Mouse (Mus musculus): Measurements from ENCODE around the gene Crabp2.
"Not testable (repeated sequence)": the region's sequence is repeated elsewhere in the genome, so short reads cannot be mapped to it uniquely, and the experiment has no call there.

Crabp2 gene

GRCm38 (mm10) chr3:87948378-87949265 lies at the start of gene Crabp2:
Gene Crabp2 (plus strand): TSS chr3:87948666.
- DNase-seq (ENCODE audit: low spot score in 2 of 2), result no peak

- no peak for DNase-seq (ENCODE audit: low spot score in 2 of 2)
Measured at GRCm38 (mm10) chr3:87899266-87899665, 49.2 kb upstream of the Crabp2 start.

- no peak for DNase-seq (ENCODE audit: low spot score in 2 of 2)
Measured at GRCm38 (mm10) chr3:87899776-87900175, 48.7 kb upstream of the Crabp2 start.

GRCm38 (mm10) chr3:87901036-87901624 lies 47.3 kb upstream of the Crabp2 start:
- no peak for DNase-seq (ENCODE audit: low spot score in 2 of 2)

GRCm38 (mm10) chr3:87901959-87902358 lies 46.5 kb upstream of the Crabp2 start:
- DNase-seq (ENCODE audit: low spot score in 2 of 2), result not testable (repeated sequence)

GRCm38 (mm10) chr3:87903821-87904220 lies 44.6 kb upstream of the Crabp2 start:
- DNase-seq (ENCODE audit: low spot score in 2 of 2), result no peak

GRCm38 (mm10) chr3:87905880-87906485 lies 42.5 kb upstream of the Crabp2 start, which contains the start of gene Hdgf:
Gene Hdgf (plus strand): TSS chr3:87906321.
- peak; percentile 89 to 93 for DNase-seq (ENCODE audit: low spot score in 2 of 2)

- DNase-seq (ENCODE audit: low spot score in 2 of 2), result peak in 1 of 2 experiments; percentile 59
Measured at GRCm38 (mm10) chr3:87906601-87906980, 41.9 kb upstream of the Crabp2 start.

GRCm38 (mm10) chr3:87906981-87907857 lies 41.2 kb upstream of the Crabp2 start:
- DNase-seq (ENCODE audit: low spot score in 2 of 2), result peak; percentile 44 to 51

- DNase-seq (ENCODE audit: low spot score in 2 of 2), result no peak
Measured at GRCm38 (mm10) chr3:87907906-87908305, 40.6 kb upstream of the Crabp2 start.

GRCm38 (mm10) chr3:87909381-87909780 lies 39.1 kb upstream of the Crabp2 start:
- DNase-seq (ENCODE audit: low spot score in 2 of 2), result no peak

- DNase-seq (ENCODE audit: low spot score in 2 of 2), result no peak
Measured at GRCm38 (mm10) chr3:87909874-87910273, 38.6 kb upstream of the Crabp2 start.

GRCm38 (mm10) chr3:87910573-87911141 lies 37.8 kb upstream of the Crabp2 start:
- DNase-seq (ENCODE audit: low spot score in 2 of 2), result peak; percentile 83 to 86

GRCm38 (mm10) chr3:87913491-87913890 lies 35.0 kb upstream of the Crabp2 start:
- no peak for DNase-seq (ENCODE audit: low spot score in 2 of 2)

GRCm38 (mm10) chr3:87913891-87914290 lies 34.6 kb upstream of the Crabp2 start:
- no peak for DNase-seq (ENCODE audit: low spot score in 2 of 2)

GRCm38 (mm10) chr3:87916990-87917389 lies 31.5 kb upstream of the Crabp2 start:
- DNase-seq (ENCODE audit: low spot score in 2 of 2), result no peak

GRCm38 (mm10) chr3:87918551-87918950 lies 29.9 kb upstream of the Crabp2 start:
- no peak for DNase-seq (ENCODE audit: low spot score in 2 of 2)

GRCm38 (mm10) chr3:87919336-87920108 lies 28.9 kb upstream of the Crabp2 start, which contains the start of gene Mrpl24:
Gene Mrpl24 (plus strand): TSS chr3:87919506.
- peak; percentile 66 to 81 for DNase-seq (ENCODE audit: low spot score in 2 of 2)

- no peak for DNase-seq (ENCODE audit: low spot score in 2 of 2)
Measured at GRCm38 (mm10) chr3:87920270-87920943, 28.1 kb upstream of the Crabp2 start.

GRCm38 (mm10) chr3:87924996-87925395 lies 23.5 kb upstream of the Crabp2 start:
- no peak for DNase-seq (ENCODE audit: low spot score in 2 of 2)

All from urinary bladder, postnatal 36 days (tissue).